Mouse (Mus musculus) kidney, adult 9 months (tissue): Measurements from ENCODE around the gene Phxr2.

Source experiments
- DNase-seq: peaks from one replicate; pipeline ENCODE4 v3.0.0; 2022

Phxr2 gene

DNA sequence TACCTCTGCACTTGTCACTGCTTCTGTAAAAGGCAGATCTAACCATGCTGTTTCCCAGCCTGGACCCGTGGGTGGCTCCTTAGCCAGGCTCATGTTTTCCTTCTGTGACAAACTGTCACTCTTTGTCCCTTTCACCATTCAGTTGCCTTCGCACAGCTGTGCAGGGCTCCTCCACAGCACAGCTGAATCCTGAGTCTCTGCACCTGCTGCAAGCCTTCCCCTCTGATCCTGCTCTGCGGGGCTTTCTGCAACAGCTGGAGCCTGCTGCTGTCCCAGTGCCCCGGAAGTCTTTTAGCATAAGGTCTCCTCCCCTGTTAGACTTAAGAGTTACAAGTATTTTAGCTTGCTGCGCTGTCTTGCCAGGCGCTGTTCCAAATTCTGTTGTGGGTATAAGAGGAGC, 6.1 kb upstream of the Phxr2 start:
- DNase-seq: no peak

DNA sequence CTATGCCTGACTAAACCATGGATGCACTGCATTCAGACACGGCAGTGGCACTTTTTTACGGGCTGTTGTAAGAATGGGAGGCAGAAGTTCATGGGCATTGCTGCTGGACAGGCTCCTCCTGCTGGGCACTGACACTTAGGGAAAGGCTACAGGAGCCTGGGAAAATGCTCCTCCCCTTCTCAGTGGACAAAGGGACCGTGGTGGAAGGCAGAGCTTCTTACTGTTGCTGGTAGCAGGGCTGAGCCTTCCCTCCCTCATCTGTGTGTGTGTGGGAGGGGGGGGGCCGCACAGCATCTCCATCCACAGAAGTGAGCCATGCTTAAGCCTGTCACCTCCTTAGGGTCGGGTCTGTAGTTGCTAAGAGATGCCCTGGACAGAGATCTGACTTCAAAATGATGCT, 5.2 kb upstream of the Phxr2 start:
- no peak for DNase-seq

DNA sequence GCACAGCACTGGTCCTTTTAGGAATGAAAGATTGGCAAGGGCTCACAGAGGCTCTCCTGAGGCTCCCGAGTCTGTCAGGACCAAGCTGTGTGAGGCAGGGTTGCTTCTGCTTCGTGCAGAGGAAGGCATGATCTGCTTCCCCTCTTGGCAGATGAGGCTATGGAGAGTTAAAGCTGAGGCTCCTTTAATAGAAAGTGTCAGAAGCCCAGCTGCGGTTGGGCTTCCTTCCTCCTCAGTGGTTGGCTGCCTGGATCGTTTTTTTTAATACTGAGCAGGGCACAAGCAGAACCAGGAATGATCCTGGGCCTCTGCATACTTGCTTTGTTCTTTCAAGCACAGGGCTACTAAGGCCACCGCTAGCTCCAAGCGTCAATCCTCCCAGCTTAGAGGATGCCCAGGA, 4.5 kb upstream of the Phxr2 start:
- DNase-seq: no peak

DNA sequence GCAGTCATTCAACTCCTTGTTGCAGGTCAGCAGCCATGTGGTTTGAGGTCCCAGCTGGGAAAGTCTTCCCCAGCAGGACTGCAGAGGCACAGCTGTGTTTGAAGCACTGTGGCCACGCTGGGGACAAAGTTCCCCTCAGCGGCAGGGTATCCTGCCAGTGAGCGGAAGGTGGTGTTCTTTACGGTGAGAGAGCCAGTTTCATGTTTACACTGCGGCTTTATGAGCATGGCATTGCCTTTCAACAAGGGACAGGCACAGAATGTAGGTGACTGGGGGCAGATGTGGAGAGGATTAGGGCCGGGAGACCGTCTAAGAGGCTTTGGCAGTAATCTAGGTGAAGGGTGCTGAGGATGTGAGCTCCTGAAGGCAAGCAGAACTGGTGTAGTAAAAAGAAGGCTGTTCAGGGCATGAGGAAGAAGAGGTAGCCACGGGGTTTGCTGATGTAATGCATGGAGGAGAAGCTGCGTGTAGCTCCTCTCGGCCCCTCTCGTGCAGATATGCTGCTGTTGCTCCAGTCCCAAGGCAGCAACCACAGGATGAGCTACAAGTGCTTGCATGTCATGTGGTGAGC, 1.7 kb upstream of the Phxr2 start:
- DNase-seq: no peak

DNA sequence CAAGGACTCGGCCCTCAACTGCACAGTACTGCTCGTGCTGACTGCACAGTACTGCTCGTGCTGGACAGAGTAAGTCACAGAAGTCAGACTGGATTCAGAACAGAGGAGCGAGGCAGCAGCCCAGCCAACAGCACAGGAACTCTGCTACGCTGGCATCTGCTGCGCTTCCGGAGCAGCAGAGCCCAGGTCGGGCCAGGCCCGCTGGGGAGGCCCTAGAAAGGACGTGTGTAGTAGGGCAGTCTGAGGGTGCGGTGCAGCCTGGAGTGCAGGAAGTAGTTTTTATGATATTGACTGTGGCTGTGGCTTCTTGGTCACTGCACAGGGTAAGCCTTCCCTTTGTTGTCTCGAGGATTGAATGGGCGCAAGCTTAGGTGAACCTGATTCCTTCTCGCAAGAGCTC, 829 bp upstream of the Phxr2 start:
- no peak for DNase-seq

DNA sequence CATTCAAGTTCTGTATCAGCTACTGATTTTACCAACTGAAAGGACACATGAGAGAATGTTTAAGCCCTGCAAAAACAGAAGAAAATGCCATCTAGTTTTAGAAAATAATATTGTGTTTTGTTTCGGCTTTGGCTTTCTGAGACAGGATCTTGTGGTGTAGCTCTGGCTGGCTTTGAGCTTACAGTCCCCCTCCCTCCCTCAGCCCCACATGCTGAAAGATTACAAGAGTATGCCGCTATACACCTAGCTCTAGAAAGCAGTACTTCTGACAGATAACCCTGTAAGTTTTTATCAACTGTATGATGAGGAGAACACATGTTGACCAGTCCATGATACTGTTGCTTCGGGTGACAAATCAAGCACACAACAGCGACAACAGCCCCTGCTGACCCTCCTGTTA, 6.7 kb downstream of the Phxr2 start:
- DNase-seq: no peak

DNA sequence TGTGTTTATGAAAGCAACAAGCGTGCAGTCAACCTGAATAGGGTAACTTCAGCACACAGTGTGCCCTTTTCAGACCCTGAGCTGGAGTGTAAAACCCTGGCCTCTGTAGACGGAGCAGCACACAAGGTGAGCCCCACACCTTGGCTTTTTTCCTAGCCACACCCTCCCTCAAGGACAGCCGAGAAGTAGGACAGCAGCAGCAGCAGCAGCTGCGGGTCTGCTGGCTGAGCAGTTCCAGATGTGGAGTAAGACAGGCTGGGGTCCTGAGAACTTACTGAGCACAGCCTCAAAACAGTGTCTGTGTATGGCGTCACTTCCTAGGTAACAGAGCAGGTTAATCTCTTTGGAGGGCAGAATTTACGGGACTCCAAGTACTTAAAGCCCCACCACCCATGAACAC, 7.4 kb downstream of the Phxr2 start:
- no peak for DNase-seq

DNA sequence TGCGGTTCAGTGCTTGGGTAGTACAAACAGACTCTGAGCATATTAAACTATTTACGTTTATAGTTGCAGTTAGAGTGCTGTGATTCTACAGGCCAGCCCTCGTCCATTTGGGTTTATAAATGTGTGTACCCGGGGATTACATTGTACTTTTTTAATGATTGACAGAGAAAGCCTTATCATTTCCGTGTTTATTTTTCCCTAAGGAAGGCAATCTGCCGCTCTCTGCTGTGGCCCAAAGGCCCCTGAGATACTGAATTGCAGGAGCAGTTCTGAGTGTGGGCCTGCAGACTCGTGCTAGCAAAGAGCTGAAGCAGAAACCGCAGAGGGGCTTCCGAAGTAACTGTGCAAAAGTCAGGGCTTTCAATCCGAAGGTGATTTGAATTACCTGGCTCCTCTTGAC, 8.2 kb downstream of the Phxr2 start:
- DNase-seq: no peak

DNA sequence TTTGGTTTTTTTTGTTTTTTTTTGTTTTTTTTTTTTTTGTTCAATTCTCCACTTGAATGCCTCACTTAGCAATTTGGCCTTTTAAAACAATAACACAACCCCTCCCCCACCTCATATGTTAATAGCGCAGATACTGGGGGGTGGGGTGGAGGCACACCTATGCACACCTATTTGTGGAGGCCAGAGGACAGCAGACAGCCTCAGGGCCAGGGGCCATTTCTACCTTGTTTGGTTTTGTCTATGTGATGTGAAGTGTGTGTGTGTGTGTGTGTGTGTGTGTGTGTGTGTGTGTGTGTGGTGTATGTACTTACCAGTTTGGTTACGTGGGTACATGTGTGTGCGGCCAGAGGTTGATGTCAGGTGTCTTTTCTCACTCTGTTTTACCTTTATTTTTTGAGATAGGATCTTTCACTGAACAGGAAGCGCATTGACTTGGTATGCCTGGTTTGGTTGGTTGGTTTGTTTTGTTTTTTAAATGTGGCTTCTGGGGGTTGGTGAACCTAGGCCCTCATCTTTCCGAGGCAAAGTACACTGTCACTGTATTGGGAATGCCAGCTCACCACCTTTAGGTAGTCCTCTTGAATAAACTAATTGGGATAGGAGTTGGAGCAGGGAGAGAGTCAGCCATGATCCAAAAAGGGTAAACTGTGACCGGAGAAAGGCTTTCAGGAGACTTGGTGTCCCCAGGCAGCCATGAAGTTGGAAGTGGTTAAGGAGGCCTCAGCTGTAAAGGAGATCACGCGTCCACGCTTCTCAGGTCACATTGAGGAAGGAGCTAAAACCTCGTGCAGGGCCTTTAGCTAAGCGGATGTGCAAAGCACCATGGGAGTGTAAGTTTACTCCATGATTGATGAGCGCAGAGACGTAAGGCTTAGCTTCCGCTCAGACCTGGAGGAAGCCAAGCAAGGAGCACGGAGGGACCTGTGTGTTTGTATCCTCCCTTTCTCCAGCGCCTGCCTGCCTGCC, 9.2 kb downstream of the Phxr2 start:
- no peak for DNase-seq

DNA sequence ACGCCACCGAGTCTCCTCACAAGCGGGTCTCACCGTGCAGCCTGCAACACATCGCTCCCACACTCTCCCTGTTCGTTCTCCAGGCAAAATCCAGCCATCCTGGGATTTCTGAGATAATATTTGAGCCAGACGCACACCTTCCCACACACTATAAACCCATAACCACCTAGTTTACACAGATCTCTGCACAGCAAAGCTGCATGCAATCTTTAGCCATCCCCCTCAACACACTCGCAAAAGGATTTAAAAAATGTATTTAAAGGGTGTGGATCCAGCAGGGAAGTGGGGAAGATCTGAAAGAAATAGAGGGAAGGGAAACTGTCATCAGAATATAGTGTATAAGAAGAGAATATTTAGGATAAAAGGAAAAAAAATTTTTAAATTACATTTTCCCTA, 9.9 kb downstream of the Phxr2 start:
- DNase-seq: no peak

DNA sequence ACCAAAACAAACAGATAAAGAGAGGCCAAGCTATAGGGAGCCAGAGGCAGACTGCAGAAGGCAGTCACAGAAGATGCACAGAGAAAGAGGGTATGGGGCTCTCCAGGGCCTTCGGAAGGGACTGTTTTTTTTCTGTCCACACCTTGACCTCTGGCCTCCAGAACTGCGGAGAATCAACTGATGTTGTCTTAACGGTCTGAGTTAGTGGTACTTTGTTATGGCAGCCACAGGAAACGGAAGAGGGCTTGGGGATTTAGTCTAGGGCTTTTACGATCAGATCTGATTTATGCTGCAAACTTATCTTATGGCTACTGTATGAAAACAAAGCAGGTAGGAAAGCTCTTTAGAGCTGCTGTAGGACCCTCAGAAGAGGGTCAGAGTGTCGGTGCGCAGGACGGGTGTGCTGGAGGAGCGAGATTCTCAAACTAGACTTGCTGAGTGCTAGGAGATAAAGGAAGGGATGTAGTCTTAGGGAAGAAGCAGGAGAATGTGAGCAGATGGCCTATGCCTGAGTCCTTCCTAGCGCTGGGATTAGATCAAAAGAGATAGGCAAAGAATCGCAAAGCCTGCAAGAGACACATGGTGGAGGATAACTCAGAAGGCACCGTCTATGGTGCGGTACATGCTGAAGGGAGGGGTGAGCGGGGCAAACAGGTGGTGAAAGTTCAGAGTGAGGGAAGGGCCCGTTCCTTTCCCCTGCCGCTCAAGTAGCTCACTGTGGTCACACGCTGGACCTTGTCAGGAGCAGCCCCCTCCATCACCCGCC, 10.5 kb downstream of the Phxr2 start:
- no peak for DNase-seq

DNA sequence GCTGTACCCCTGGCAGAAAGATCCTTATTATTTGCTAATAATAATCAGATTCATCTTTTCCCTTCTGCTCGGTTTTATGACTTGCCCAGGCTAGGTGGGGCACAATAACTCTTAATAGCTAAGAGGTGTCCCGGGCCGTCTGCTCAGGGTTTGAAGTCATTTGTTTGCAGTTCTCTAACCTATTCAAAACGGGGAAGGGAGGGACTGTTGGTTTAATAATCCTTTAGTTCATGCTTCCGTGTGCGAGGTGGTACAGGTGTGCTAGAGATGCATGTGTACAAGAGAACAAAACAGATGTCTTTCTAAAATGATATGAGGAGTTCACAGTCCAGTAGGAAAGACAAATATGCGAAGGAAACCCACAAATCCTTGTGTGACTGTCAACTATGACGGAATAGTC, 11.8 kb downstream of the Phxr2 start:
- DNase-seq: no peak

DNA sequence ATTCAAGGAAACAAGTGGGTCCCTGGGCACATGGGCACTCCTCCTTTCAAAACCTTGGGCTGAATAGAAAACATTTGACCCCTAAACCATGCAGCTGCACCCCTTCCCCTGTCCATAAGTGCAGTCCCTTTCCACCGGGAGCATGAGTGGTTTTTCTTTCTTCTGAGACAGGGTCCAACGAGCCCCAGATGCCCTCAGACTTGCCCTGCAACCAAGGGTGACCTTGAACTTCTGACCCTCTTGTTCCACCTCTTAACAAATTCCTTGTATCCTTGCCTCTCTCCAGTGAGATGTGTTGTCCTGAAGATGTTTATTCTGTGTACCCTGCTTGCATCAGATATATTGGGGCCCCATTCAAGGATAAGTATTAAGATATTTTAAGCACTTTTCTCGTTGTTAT, 12.6 kb downstream of the Phxr2 start:
- no peak for DNase-seq

DNA sequence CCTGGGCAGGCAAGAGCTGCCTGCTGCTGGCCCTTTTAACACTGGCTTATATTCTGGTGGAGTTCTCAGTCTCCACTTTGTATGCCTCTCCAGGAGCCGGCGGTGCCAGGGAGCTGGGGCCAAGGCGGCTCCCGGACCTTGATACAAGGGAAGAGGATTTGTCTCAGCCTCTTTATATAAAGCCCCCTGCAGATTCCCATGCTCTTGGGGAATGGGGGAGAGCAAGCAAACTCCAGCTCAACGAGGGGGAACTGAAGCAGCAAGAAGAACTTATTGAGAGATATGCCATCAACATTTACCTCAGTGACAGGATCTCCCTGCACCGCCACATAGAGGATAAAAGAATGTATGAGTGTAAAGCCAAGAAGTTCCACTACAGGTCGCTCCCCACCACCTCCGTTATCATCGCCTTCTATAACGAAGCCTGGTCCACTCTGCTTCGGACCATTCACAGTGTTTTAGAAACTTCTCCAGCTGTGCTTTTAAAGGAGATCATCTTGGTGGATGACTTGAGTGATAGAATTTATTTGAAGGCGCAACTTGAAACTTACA, 17.6 kb downstream of the Phxr2 start:
- DNase-seq: no peak

DNA sequence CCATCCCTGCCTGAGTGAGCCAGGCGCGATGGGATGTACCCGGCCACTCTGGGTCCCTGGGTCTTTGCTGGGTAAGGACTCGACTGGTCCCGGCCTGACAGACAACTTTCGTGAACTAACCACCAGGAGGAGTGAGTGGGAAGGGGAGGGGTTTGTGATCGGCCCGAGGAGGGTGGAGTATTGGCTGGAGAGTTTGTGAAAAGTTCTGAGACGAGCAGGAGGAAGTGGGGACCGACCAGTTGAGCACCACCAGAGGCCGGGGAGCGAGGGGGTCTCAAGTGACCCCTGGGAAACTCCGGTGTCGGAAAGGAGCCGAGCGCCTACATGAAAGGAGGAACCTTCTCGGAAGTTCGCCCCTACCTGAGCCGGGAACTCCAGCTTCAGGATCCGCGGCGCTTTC, 18.2 kb downstream of the Phxr2 start, which contains the start of gene Galnt4:
TSS of gene Galnt4 (plus strand) at position 196 of the 400 bp plus-strand sequence.
- peak; percentile 89 for DNase-seq

DNA sequence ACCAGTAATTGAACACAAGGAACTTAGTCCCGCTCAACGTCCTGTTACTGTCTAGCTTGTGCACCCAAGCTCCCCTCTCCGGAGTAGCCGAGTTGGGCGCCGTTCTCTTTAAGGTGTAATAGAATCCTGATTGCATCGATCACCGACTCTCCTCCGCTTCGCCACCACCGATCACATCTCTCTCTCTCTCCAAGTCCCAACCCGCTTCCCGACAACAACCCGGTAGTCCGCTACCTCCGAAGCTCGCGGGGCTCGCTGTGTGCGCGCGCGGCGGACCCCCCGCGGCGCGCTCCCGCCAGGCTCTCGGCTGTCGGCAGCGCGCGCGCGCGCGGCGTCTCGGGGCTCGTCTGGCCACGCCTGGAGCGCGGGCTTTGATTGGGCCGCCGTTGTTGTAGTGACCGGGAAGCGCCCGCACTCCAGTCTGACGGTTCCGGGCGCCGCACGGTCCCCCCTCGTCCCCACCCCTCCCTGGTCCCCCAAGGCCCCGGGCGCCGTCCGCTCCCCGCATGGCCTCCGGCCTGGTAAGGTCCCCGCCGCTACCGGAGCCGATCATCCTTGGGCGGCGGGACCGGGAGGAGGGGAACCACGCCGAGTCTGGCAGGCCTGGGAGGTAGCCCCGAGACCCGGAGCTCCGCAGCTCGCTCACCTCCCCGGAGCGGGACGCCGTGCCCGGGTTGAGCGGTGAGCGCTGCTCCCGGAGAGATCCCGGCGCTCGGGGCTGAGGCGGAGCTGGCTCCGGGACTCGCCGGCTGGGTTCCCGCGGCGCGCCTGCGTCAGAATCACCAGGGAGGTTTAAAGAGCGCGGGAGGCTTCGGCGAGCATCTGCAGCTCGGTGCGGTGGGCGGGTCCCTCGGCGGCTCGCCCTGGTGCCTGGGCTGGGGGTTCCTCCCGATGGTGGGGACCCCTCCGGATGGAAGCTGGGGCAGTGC, 19.2 kb downstream of the Phxr2 start, which contains the start of gene Poc1b:
TSS of gene Poc1b (plus strand) at position 334 of the 929 bp plus-strand sequence.
- DNase-seq: peak; percentile 81

DNA sequence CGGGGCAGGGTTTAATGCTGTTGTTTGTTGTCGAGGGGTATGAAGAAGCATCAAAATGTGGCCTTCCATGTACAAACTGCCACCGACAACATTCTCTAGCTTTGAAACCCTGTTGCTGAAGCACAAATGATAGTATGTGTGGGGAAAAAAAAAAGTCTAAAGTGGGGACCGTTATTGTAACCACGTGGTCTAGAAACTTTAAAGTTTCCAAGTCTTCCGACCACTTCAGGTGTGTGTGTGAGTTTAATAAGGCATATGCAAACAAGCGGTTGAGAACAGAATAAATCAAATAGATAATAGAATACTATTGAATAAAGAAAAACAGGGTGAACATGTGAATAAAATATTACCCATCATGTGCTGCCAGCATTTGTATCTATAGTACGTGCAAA, 19.8 kb downstream of the Phxr2 start:
- DNase-seq: no peak

DNA sequence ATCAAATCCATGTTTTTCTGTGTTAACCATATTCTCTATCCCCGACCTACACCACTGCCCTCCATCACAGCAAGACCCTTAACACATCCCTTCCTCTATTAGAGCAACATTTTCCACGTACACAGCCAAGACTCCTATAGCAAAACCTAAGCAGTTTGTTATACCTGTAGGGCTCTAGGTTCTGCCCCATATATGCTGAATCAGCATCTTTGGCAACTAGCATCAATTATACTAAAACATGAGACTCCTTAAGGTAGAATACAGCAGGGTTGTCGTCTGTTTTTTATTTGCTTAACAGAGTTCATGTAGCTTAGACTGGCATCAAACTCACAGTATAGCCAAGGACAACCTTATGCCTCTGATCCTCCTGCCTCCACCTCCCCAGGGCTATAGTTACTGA, 20.6 kb downstream of the Phxr2 start:
- DNase-seq: no peak

DNA sequence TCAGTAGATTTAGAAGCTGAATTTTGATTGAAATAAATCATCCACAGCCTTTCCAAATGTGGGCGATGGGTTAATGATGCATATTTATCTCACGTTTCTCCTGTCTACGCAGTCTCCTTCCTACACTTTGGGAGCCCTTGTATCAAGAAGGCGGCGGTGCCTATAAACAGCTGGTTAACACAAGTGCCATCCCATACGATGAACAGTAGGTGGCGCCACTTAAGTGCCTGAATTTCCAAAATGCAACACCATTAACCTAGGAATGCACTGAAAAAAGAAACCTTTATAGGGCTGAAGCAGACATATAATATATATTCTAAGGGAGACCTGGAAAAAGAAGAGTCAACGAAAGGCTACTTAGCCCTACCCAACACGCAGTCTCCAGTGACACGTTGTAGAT, 28.8 kb downstream of the Phxr2 start:
- peak; percentile 50 for DNase-seq

DNA sequence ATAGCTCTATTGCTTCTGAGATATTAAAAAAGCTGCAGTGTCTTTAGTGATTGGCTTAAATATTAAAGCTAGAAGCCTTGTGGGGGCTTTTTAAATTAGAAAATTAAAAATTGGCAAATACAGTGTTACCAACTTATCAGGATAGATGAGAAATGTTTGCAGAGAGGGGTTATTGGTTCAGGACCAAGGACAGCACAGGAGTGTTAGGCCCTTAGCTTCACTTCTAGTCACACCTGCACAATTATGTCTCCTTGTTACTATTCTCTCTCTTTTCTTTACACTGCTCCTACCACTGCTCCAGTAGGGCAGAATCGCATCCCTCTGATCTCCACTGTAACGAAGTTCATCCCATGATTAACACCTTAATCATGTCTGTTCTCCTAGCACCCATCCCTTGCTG, 31.0 kb downstream of the Phxr2 start:
- no peak for DNase-seq

DNA sequence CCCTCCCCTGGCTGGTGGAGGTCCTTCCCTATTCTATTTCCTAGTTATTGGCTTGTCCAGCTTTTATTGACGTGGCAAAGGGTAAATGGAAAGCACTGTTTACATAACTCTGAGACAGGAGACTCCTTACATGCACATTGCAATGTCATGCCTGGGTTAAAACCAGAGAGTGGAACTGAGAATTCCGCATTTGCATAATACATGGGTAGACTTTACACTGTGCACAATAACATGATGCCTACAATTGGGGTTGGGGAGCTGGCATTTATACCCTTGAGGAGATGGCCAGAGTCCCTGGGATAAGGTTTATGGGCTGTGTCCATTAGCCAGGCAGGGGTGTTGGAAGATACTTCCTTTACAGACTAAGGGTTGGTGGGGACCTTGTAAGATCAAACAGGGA, 32.8 kb downstream of the Phxr2 start:
- DNase-seq: no peak

DNA sequence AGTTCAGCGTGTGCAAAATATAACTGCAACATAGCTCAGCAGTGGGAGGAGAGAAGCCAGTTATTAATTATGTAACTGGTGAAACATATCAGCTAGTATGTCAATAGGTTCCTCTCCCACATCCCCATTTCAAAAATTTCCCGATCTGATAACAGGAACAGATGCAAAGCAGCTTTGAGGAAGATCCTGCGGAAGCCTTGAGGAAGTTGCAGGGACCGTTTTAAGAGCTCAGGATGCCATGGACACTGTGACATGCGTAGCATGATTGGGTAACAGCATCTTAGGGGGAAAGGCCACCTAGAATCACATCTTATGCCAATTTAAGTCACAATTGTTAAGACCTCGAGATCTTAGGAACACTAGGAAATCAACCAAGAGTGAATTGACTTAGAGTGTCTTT, 36.2 kb downstream of the Phxr2 start:
- no peak for DNase-seq
